Mouse (Mus musculus): ENCODE data around the gene Lingo2.
A peak's percentile ranks its signal among the peaks of the same experiment; 100 is the strongest.

The Lingo2 gene

DNA sequence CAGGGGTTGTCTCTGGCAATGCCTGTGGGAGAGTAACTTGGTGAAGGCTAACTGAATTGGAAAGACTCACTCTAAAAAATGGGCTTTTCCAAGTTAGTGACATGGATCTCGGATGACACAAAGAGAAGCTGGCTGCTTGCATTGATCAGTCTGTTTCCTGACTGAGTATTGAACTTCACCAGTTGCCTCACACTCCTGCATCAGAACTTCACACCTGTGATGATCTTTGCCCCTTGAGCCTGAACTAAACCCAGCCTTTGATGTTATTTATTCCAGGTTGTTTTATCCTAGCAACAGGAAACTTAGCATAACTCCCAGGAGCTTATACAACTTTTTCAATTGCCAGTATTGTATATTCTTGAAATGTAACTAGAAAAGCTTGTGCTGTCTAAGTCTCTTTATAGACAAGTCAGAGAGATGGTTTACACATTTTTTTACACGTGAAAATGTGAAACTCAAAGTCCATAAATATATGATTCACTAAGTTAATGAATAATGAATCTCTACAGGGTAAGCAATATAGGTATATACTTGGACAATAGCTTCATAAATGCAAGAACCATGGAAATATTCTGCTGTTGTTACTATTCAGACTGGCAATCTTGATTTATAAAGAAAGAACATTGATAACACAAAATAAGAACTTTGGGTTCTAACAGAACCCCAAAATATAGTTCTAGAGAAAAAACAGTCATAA is 410.7 kb downstream of the Lingo2 start:
- no peak for DNase-seq

DNA sequence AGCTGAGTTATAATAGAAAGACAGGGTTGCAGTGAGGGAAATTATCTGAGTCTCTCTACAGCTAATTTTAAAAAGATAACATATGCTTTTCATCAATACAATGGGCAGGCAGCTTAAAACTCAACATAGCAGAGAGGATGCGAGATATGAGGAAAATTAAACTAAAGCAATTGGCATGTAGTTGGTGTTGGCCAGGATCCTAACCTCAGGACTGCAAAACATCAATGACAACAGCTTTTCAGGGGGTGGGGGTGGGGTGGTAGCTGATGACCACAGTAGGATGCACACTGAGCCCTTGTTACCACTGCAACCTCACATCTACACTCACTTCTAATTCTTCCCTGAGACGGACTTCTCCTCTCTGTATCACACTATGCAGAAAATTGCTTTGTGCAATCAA is 417.7 kb downstream of the Lingo2 start:
- DNase-seq, result no peak

DNA sequence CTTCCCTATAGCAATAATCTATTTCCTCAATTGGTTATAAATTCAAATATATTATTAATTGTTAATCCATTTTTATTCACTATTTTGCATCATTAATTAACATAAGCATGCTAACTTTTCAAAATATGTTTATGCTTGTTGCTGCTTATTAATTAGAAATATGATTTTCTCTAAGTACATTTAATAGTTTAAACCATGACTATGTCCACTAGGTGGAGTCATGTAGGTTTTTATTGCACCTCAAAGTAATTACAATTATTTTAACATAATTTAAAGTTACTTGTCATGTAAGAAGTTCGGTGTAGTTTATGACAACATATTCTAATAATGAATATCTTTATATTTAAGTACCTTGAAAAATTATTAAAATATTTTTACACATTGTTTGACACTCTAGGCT is 461.3 kb downstream of the Lingo2 start:
- no peak for DNase-seq

DNA sequence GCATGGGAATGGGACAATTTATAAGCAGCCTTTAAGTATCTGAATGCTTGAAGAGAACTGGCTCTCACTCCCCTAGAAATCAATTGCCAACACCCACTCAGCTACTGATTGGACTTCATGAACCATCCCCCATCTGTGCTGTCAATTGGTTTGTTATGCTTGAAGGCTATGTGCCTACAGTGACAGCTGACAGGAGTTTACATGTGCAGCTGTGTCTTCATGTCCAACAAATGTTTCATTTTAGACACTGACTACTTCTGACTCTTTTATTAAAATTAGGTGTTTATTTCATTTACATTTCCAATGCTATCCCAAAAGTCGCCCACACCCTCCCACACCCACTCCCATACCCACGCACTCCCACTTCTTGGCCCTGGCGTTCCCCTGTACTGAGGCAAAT is 516.3 kb downstream of the Lingo2 start:
- DNase-seq, result peak; percentile 2

DNA sequence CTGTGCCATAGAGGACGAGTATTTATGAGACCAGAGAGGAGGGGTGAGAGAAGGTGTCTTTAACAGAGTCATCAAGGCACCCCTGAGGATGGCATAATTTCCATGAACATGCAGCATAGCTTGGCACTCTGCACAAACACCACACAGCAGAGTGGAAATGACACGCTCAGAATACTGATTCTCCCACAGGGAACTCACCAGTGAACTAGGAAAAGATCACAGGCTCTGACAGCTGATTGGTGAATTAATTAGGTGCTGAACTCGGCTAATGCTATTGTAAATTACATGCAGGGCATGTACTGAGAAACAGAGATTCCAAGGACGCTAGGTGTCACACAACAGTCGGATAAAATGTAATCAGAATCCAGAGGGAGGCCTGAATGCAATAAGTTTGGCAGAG is 525.4 kb downstream of the Lingo2 start:
- DNase-seq, result peak; percentile 4

DNA sequence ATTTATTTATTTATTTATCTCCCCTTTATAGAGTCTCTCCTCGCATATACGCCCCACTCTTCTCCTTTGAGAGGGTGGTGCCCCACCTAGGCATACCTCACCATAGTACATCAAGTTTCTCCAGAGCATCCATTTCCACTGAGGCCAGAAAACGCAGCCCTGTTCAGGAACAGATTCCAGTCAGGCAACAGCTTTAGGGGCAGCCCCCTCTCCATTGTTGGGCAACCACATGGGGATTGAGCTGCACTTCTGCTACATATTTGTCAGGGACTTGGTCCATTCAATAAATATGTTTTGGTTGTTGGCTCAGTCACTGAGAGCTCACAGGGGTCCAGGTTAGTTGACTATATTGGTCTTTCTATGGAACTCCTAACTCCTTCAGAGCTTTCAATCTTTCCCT is 544.2 kb downstream of the Lingo2 start:
- no peak for DNase-seq

DNA sequence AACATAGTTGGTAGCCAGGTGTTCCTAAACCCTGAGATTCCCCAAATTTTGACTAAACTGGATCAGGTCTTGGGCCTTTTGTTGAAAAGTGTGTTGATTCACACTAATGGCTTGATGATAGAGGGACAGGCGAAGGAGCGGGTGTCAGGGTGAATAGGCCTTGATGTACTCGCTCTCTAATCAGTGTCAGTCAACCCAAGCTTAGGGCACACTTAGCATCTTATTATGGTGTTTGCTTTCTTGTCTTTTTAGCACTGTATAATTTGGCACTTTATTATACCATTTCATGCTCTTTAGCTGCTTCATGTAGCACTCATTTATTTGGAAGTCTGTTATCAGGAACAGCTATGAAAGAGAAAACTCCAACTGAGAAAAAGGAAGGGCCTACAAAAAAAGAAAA is 582.6 kb downstream of the Lingo2 start:
- no peak for DNase-seq

DNA sequence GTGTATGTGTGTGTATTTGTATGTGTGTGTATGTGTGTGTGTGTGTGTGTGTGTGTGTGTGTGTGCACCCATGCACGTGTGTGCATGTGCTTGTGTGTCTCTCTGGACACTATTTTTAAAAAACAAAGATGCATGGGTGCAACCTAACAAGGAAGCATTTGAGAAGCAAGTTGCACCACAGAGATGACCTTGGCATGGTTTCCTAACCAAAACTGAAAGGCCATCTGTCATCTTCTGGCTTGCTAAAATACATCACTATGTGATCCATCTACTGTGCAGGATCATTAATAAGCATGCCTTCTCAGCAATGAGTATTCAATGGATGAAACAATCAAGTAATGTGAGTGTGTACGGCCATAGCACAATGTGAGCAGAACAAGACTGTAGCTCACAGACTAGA is 597.1 kb downstream of the Lingo2 start:
- no peak for DNase-seq

DNA sequence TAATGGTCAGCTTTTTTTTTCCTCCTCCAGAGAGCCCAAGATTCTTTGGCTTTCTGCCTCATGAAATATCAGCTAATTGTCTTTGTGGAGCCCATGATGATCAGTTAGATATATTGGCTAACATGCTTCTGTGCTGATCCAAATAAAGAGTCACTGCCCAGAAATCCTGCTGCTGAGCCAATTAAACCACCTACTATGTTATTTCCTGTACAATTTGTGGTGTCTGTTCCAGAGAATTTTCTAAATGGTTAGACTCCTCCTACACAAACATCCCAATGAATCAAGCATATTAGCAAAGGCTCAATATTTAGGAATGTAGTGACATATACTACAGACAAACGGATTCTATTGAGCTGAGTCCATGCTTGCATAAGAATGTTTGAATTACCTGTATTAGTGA is 619.8 kb downstream of the Lingo2 start:
- no peak for DNase-seq

DNA sequence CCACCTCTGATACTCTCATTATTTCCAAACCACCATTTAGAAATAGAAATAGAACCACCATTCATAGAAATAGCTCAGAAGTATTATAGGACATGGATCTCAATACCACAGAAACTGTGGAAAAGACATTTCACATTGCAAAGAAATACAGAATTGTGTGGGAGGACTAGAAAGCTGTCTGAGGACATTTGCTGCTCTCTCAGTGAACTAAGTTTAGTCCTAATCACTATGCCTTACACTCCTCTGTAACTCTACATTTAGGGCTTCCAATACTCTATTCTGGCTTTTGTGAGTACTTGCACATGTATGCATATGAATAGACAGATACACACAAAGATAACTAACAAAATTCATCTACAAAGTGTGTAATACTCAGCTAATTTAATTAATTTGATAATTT is 625.9 kb downstream of the Lingo2 start:
- no peak for DNase-seq

DNA sequence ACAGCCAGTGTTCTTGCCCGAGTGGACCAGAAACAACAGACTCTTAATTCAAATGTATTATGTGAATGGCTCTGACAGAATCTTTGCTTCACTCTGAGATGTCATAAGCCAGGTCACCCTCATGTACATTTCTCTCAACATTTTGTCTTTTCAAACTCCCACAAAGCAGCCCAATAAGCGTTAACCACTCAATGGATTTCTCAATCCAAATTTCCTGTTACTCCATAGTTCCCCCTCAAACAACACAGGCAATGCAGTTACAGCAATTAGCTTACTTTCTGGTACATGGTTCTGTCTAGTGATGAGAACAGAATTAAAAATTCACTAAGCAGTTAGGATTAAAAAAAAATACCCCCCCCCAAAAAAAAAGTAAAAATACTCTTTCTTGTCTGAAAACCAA is 638.5 kb downstream of the Lingo2 start:
- DNase-seq, result no peak

DNA sequence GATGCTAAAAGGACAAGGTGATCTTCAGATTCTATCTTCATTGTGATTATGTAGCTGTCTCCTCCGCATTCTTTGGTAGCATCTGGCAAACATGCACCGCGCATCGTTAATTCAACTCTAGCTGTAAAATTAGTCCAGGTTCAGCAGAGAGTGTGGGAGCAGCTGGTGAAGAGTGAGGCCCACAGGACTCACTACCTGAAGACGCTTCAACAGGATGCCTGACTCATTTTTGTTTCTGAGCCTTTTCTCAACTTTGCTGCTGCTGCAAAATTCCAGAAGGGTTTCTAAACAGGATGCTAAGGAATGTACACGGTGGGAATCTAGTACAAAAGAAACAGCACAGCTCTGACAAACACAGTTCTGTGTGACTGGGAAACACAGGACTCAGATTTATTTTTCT is 640.1 kb downstream of the Lingo2 start:
- DNase-seq, result no peak

DNA sequence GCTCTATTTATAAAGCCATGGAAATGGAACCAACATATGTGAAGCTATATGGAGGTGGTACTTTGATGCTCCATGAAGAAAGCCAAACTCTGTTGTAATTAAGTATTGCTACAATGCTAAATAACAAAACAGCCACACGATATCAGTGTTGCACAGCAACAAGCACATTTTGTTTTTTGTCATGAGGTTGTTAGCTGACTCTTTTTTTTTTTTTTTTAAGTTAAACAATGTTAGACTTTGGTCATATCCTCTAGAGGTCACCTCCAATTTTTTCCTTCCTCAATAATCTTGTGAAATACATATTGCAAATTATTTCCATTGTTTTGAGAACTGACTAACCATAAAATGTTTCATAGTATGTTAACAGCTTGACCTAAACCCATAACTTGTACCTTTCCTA is 646.3 kb downstream of the Lingo2 start:
- no peak for DNase-seq

DNA sequence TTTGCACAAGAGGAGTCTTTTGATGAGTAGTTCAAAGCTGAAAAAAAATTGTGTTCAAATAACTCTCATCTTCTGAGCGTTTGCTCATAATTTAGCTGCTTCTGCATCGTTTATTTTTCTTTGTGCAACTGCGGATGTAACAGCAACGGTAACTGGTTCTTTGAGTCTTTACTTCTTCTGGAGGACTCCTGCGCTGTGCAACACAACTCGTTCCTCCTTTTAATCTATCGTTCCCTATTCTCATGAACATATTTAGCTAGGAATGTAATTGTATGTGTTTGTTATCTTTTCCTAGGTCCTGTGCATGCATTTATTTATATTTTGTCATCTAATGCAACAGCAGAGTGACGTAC is 661.9 kb downstream of the Lingo2 start:
- DNase-seq, result no peak

DNA sequence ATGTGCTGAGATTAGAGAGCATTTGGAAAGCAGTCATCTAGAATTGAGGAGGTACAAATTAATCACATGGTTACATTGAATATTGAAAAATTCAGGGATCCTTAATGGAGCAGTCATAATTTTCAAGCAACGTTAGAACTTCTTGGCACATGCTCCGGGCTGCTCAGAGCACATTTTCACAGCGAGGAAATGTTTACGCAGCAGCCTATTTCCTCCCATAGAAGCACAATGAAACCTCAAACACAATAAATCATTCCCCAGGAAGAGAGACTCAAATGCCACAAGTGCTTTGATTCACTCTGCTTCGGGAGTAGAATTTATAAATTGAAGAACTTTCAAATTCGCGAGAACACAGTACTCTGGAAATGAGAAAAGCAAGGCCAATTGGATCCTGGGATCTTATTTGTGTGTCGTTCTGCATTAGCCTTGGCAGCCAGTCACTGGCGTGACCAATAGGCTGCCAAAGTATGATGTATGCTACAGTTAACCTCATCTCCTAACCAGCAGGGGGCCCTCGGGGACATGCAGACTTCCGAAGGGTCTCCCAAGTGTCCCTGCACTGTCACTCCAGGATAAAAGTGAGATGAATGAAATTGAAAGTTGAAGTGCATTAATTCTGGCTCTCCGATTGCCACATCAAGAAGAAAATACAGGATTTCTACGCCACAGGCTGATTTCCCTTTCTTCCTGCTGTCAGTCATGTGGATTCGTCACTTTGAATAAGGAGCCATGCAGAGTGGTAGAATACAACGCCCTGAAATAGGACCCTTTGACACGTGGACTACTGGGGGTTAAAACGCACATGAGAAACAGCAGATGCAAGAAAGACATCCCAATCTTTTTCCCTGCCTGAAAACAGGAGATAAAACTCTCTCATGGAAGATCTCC is 662.5 kb downstream of the Lingo2 start:
- DNase-seq, result peak; percentile 87

DNA sequence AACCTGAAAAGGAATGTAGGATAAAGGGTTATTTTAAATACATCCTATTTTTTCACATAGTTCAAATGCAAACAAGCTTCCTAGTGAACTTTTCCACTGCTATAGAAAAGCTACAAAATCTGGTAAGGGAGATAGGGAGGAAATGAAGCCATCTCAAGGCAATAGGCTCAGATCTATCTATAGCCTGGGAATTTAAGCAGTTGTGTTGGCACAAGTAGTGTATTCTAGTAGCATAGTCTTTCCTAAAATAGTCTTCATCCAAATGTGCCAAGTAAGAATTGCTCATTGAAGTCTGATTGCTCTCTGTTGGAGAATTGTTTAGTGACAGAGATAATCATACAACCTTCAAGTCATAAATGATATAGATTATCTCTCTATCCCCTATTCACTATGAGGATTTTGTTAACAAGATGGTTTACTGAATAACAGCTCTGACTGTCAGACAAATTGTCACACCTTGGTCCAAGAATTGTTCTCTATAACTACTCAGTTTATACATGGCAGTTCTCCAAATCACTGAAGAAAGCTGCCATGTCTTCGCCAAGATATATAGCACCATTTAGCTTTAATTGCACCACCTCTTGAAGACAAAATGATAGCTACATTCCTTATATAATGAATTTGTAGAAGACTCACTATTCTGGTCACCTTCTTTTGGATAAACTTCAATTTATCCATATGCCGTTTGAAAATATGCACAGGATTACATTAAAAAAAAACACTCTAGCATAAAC is 688.9 kb downstream of the Lingo2 start:
- no peak for DNase-seq

DNA sequence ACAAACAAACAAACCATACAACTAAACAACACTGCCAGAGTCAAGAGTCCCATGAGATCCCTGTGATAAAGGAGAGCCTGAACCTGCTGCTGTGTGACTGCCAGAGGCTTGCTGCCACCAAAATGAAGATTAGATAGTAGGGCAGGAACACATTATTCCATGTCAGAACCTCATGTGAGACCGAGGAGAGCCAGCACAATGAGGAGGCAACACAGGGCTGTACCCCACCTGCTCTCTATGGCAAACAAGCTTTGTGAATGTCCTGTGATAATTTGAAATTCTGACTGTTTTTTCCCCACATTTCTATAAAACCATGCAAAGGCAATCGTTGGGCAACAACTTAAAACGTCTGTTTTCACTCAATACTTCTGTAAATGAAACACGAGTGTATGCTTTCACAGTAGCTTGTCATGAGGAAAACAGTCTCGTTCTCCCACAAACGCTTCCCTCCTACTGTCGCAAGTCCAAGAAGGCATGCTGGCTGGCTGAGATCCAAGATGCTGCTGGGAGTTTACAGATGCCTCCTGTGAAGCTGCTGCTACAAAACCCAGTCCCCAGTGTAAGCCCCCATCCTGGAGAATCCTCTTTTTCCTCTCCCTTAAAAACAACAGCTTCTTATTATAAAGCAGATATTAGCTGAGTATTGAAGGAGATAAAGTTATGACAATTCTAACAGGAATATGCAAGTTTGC is 765.2 kb downstream of the Lingo2 start:
- peak; percentile 42 for DNase-seq

DNA sequence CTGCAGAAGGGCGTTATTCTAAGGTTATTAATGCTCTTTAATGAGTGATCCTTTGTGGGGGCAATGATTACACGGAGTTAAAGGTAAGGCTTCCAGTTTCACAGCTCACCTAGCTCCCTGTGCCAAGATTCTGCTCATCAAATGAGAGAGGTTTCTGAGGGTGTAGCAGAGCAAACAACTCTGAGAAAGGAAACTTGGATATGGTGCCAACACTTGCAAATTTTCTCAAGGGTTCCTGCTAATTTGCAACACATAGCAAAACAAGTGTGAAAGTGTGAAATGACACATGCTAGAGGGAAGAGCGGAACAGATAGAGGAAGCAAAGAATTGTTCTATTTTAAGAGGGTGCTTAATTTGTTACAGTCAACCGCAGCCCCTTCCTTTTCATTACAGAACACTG is 767.9 kb downstream of the Lingo2 start:
- DNase-seq, result no peak

DNA sequence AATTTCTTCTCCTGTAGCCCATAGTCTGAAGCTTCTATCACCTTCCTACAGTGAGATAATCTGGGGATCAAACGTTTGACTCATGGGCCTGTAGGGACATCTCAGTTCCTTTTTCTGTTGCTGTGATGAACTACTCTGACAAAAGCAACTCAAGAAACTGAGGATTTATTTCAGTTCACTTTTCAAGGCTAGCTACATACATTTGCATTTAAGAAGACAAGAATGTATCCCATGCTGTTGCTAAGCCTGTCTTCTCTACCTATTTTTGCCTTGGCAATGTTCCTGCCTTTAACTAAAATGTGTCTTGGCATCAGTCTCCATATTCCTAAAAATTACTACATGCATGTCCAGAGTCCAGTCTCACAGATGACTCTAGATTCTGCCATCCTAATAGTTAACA is 781.4 kb downstream of the Lingo2 start:
- no peak for DNase-seq

DNA sequence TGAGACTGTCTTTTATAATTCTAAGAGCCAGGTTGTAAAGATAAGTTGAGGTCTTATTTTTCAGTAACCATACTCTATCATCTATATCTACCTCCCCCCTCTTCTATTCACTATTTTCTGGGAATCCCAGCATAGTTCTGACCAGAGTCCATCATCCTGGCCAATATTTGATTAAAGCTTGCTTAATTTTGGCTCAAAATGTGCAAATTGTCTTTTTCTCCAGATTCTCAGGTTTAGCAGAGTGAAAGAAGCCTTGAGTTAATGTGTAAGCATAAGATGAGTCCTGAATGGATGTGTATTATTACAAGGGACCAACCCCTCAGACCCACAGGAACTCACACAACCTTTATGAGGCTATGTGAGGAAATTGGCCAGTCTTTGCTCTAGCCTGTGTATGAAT is 820.2 kb downstream of the Lingo2 start:
- no peak for DNase-seq

DNA sequence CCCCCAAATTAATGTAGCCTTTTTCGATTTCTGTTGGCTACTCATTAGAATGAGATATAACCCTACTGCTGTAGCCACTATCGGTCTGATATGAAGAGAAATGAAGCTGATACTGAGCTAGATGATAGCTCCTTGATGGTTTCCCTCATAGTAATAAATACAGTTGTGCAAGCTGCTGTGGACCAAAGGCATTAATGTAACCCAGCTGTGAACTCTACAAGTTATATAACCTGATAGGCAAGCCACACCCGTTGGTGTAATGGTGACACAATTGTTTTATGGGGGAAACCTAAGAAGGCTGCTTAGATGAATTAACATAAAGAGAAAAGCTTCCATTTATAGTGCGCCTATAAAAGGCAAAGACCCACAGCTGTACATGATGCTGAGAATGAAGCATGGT is 856.1 kb downstream of the Lingo2 start:
- no peak for DNase-seq

DNA sequence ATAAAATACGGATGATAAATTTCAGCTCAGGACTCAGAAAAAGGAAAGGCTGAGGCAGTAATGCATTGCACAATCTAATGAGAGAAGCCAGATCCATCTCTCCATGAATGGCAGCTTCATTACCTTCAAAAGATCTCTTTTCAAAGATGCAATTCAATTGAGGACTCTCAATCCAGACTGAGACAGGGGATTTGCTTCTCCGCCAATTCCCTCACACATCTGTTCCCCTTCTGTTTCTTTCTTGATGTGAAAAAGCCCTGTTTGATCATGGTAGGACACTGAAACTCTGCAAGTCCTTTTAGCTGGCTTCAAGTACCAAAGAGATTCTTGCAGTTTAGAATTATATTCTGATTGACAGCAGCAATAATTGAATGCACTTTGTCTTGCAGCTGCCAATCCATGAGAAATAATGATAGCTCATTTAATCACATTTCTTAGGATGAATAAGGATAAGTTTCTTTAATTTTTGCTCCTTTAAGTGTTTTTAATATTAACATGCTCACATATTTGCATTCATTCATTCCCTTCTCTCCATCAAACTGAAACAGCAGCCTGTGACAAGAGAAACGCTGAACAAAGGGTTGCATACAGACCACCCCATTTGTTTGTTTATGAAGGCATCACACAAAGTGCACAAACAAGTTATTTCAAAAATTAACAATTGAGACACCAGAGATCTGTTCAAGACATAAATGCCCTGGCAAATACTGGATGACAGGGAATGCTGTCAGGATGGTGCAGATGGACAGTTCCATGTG is 870.3 kb downstream of the Lingo2 start:
- DNase-seq, result no peak

Data from retina, postnatal 1 day (tissue).